Mouse (Mus musculus): Measurements from ENCODE around the gene A730061H03Rik. TPM values are rescaled to one million over a fixed set of nuclear protein-coding genes. Genes with fewer than 3 reads are reported as not detected.

The A730061H03Rik gene
- polyA plus RNA-seq, 1 experiment from 2014 or later: 2.0 TPM

DNA sequence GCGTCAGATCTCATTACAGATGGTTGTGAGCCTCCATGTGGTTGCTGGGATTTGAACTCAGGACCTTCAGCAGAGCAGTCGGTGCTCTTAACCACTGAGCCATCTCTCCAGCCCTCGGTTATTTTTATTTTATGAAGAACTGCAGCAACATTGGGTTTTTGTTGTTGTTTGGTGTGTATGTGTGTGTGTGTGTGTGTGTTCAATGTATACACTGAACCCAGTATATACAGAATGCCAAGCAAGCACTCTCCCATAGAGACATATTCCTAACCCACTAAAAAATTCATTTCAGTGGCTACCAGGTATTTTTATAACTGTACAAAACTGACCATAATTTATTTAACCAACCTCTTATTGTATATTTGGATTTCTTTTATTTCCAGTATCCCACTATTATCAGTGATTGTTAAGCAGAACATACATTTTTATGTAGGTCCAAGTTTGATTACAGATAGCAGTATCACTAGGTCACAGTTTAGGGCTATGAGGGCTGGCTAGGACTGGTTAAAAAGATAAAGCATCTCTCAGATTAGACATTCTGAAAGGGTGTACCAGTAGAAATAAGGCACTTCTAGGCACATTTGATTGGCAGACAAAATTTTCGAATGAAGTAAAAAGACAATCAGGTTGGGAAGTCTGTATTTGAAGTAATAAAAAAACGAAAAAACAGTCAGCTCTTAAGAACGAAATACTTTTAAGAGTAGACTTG is 1.3 kb downstream of the A730061H03Rik start:
- Histone ChIP-seq H3K4me2 (peak overlapping the region; percentile 66), H3K9ac (peak overlapping the region; percentile 87; the same call in 1 of the 2 replicates), H3K4me1 (replicated peaks) (peaks cover 19% of the 10 kb centered on the region), H3K9me3 (no peaks in the 10 kb centered on the region), H3K36me3 (peaks cover 9% of the 10 kb centered on the region), H3K4me3 (peak overlapping the region; percentile 64), H3K27me3 (no peaks in the 10 kb centered on the region), H3K27ac (no peak overlapping the region)
- no peak for ATAC-seq (ENCODE audit: low FRiP score)
- 59% methylated on average over 6 of the region's 6 CpGs for WGBS

DNA sequence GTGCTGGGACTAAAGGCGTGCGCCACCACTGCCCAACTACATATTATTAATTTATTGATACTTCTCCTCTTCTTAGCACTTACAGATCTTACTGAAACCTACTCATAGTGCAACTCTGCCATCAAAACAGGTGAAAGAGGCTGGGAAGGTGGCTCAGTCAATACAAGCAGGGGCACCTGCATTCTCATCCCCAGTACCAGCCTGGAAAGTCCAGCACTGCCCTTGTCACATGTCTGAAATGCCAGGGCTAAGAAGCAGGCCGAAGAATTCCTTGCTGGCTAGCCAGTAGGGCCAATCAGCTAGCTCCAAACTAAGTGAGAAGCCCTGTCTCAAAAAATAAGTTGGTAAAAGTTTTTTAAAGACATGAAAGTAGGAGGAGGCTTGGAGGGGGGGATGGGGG is 2.6 kb downstream of the A730061H03Rik start:
- H3K36me3 ChIP-seq: no peaks in the 10 kb centered on the region
- H3K4me1 ChIP-seq (replicated peaks): peaks cover 19% of the 10 kb centered on the region
- no peak overlapping the region for H3K4me2 ChIP-seq
- H3K9ac ChIP-seq: no peak overlapping the region; the same call in 1 of the 2 replicates
- WGBS: 93% methylated on average over 3 of the region's 3 CpGs
- H3K27me3 ChIP-seq: no peaks in the 10 kb centered on the region
- no peaks in the 10 kb centered on the region for H3K9me3 ChIP-seq
- H3K27ac ChIP-seq: no peak overlapping the region
- no peak for ATAC-seq (ENCODE audit: low FRiP score)
- H3K4me3 ChIP-seq: no peak overlapping the region

DNA sequence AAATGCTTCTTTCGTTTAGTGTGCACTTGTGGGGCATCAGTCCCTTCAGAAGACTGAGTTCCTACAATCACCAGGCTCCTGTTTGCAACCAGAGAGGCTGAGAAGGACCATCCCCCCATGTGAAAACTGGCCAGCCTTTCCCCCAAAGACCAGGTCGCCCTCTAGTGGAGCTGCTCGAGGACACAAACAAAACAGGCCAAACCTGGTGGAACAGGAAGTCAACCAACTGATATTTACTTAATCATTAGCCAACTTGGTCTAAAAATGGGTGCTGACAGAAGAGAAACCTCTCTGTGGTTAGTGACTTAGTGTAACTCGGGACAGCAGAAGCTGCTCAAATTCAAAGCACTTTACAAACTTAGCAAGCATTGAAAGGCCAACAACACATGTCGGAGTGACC is 3.2 kb downstream of the A730061H03Rik start:
- Histone ChIP-seq H3K4me3 (no peak overlapping the region), H3K9ac (no peak overlapping the region), H3K27me3 (no peaks in the 10 kb centered on the region), H3K9me3 (no peaks in the 10 kb centered on the region), H3K36me3 (no peaks in the 10 kb centered on the region), H3K27ac (no peak overlapping the region), H3K4me1 (replicated peaks) (peaks cover 15% of the 10 kb centered on the region), H3K4me2 (no peak overlapping the region)
- 28% methylated on average over 5 of the region's 5 CpGs for WGBS
- ATAC-seq (ENCODE audit: low FRiP score): no peak

DNA sequence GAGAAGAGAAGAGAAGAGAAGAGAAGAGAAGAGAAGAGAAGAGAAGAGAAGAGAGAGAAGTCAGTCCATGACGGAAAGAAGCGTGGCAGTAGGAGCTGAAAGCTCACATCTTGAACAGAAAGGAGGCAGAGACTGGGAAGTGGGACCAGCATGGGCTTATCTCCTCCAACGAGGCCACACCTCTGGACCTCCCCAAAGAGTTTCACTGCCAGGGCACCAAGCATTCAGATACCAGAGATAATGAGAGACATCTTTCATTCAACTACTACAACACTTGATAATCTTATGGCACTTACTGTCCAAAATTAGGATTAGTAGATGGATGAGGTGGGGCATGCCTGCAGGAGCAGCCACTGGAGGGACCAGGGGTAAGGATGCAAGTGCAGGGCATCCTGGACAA is 4.4 kb downstream of the A730061H03Rik start:
- H3K4me1 ChIP-seq (replicated peaks): peaks cover 4% of the 10 kb centered on the region
- no peak for ATAC-seq (ENCODE audit: low FRiP score)
- WGBS: 83% methylated on average over 3 of the region's 3 CpGs

DNA sequence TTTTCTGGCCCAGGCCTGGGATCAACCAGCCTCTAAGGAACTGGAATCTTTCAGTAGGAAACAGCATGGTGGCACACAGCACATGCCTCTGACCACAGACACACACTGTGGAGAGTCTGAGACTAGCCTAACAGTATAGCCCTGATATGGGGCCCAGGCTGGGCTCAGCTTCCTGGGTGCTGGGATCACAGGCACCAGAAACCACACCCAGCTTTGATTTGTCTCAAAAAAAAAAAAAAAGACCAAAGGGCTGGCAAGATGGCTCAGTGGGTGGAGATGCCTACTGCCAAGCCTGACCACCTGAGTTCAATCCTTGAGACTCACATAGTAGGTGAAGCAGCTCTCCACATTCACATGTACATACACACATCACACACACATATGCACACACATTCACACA is 5.6 kb downstream of the A730061H03Rik start:
- H3K9me3 ChIP-seq: no peaks in the 10 kb centered on the region
- H3K36me3 ChIP-seq: 0 out of 2 replicates have a peak, but pooled peaks cover 2% of the 10 kb centered on the region
- no peak overlapping the region for H3K4me3 ChIP-seq
- no peak overlapping the region for H3K9ac ChIP-seq
- no peak overlapping the region for H3K27ac ChIP-seq
- H3K4me1 ChIP-seq (replicated peaks): peaks cover 4% of the 10 kb centered on the region
- H3K4me2 ChIP-seq: no peak overlapping the region
- ATAC-seq (ENCODE audit: low FRiP score): no peak
- no peaks in the 10 kb centered on the region for H3K27me3 ChIP-seq

More for the DNA sequence above, 4.4 kb downstream of the A730061H03Rik start:
- Histone ChIP-seq H3K36me3 (no peaks in the 10 kb centered on the region), H3K9ac (no peak overlapping the region), H3K9me3 (no peaks in the 10 kb centered on the region), H3K4me2 (no peak overlapping the region), H3K27ac (no peak overlapping the region), H3K4me3 (no peak overlapping the region), H3K27me3 (no peaks in the 10 kb centered on the region)

DNA sequence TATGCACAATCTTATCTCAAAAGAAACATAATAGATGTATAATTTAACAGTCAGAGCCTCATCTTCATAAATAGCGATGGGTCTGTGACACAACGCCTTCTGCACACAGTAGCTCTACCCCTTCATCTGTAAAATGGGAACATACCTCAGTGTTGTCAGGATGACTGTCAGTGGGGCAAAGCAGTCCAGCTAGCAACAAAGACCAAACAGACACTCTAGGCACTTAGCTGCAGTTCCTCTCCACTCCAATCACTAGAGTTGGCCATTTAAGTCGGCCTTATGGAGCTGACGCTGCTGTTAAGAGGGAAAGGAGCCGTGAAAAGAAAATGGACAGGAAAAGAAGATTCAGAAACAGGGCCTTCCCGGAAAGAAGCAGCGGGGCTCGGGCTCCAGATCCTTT is 8.4 kb downstream of the A730061H03Rik start:
- WGBS: 90% methylated on average over 8 of the region's 8 CpGs
- Histone ChIP-seq H3K27ac (no peak overlapping the region), H3K9ac (no peak overlapping the region), H3K27me3 (no peaks in the 10 kb centered on the region), H3K4me2 (no peak overlapping the region), H3K4me3 (no peak overlapping the region), H3K4me1 (replicated peaks) (no peaks in the 10 kb centered on the region; the same call in 1 of the 2 replicates), H3K9me3 (no peaks in the 10 kb centered on the region), H3K36me3 (peaks cover 23% of the 10 kb centered on the region)
- ATAC-seq (ENCODE audit: low FRiP score): no peak

DNA sequence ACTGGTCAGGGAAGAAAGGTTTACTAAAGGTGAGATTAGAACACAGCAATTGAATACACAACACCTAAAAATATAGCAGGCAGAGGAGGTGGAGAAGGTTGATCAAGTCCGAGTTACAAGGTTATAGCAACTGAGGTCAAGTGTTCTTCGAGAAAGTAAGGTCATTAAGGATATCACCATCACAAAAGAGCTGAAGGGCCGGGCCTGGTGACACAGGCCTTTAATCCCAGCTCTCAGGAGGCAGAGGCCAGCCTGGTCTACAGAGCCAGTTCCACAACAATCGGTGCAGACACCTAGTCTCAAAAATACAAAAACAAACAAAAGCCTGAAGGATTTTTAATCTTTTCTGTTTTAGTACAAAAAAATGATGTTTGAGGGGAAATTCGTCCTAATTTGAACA is 8.9 kb downstream of the A730061H03Rik start:
- no peaks in the 10 kb centered on the region for H3K4me1 ChIP-seq (replicated peaks)
- no peak overlapping the region for H3K4me2 ChIP-seq
- no peaks in the 10 kb centered on the region for H3K27me3 ChIP-seq
- ATAC-seq (ENCODE audit: low FRiP score): no peak
- WGBS: 68% methylated on average over 5 of the region's 5 CpGs
- H3K9me3 ChIP-seq: no peaks in the 10 kb centered on the region
- H3K36me3 ChIP-seq: peaks cover 26% of the 10 kb centered on the region
- no peak overlapping the region for H3K9ac ChIP-seq
- no peak overlapping the region for H3K27ac ChIP-seq
- H3K4me3 ChIP-seq: no peak overlapping the region

DNA sequence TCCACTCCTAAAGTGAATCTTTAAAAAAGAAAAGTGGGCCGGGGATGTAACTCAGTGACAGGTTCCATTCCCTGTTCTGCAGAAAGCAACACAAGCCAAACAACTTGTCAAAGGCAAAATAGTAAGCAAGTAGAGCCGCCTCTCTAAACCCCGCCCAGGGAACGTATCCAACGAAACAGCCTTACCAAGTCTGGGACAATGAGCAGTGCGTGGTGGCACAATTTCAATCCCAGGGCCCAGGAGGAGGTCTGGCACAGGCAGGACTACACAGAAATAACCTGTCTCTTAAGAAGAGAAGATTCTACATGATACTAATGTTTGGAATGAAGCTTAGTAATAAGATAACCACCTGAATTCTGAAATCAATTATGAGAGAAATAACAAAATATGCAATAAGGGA is 10.0 kb downstream of the A730061H03Rik start:
- no peak for ATAC-seq (ENCODE audit: low FRiP score)
- Histone ChIP-seq H3K4me2 (no peak overlapping the region), H3K9ac (no peak overlapping the region), H3K27ac (no peak overlapping the region), H3K4me3 (no peak overlapping the region), H3K36me3 (peaks cover 31% of the 10 kb centered on the region), H3K27me3 (no peaks in the 10 kb centered on the region), H3K9me3 (no peaks in the 10 kb centered on the region), H3K4me1 (replicated peaks) (no peaks in the 10 kb centered on the region)
- WGBS: 86% methylated on average over 6 of the region's 6 CpGs

DNA sequence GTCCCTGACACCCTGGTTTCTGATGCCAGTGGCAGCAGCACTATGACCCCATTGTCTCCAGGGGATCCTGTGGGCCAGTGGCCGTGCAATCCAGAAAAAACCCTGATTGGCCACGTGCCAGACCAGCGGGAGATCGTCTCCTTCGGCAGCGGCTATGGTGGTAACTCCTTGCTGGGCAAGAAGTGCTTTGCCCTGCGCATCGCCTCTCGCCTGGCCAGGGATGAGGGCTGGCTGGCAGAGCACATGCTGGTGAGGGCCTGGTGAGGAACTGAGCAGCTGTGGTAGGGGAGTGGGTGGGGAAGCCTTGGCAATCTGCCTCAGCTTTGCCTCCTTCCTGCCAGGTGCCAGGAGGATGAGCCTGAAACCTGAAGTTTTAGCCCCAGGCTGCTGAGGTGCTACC is 15.9 kb downstream of the A730061H03Rik start:
- Histone ChIP-seq H3K9ac (peak overlapping the region; percentile 46; the same call in 1 of the 2 replicates), H3K9me3 (no peaks in the 10 kb centered on the region), H3K27me3 (peaks cover 1% of the 10 kb centered on the region; the same call in 1 of the 2 replicates), H3K4me1 (replicated peaks) (peaks cover 39% of the 10 kb centered on the region), H3K36me3 (peaks cover 42% of the 10 kb centered on the region), H3K4me2 (no peak overlapping the region), H3K27ac (no peak overlapping the region), H3K4me3 (no peak overlapping the region)
- 65% methylated on average over 9 of the region's 9 CpGs for WGBS
- ATAC-seq (ENCODE audit: low FRiP score): no peak

DNA sequence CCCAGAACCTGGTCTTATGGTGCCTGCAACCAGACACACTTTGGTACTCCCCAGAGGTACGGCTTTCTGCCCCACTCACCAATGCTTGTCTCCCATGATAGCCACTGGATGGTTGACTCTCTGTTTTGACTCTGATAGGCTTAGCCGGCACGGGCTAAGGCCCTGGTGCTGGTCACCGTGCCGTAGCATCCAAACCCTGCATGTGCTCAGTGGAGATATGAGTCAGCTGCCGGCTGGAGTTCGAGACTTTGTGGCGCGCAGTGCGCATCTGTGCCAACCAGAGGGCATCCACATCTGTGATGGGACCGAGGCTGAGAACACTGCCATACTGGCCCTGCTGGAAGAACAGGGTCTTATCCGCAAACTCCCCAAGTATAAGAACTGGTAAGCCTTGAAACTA is 17.9 kb downstream of the A730061H03Rik start:
- H3K36me3 ChIP-seq: peaks cover 23% of the 10 kb centered on the region
- no peak for ATAC-seq (ENCODE audit: low FRiP score)
- no peak overlapping the region for H3K27ac ChIP-seq
- H3K9ac ChIP-seq: no peak overlapping the region
- peaks cover 39% of the 10 kb centered on the region for H3K4me1 ChIP-seq (replicated peaks)
- 96% methylated on average over 12 of the region's 12 CpGs for WGBS
- no peak overlapping the region for H3K4me3 ChIP-seq
- H3K9me3 ChIP-seq: no peaks in the 10 kb centered on the region
- H3K4me2 ChIP-seq: no peak overlapping the region
- H3K27me3 ChIP-seq: peaks cover 7% of the 10 kb centered on the region; the same call in 1 of the 2 replicates

DNA sequence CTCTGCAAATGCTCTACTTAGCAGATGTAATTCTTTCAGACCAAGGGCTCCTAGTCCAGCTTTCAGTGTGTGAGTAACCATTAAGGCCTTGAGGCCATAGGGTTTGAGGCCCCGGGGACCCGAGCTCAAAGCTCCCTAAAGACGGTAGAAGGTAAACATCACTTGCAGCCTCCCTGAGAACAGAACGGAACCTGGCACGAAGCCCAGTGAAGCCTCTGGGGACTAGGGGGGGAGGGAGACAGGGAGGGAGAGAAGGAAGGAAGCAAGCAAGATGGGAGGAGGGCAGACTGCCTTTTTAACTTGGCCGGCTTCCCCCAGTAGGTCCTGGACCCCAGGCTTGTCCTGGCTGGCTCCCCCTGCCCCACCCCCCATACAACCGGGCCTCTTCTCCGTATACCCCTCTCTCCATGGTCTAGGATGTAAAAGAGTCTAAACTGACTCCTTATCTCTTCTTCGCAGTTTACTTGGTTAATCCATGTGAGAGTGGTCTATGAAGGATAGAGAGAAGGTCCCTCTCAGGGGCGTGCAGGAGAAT is 19.4 kb downstream of the A730061H03Rik start:
- no peaks in the 10 kb centered on the region for H3K9me3 ChIP-seq
- peak overlapping the region; percentile 89 for H3K4me2 ChIP-seq
- H3K4me1 ChIP-seq (replicated peaks): peaks cover 39% of the 10 kb centered on the region
- ATAC-seq (ENCODE audit: low FRiP score): peak; percentile 37
- peaks cover 7% of the 10 kb centered on the region; the same call in 1 of the 2 replicates for H3K27me3 ChIP-seq
- peak overlapping the region; percentile 56 for H3K4me3 ChIP-seq
- 10% methylated on average over 9 of the region's 10 CpGs for WGBS
- H3K9ac ChIP-seq: peak overlapping the region; percentile 79
- H3K36me3 ChIP-seq: peaks cover 18% of the 10 kb centered on the region
- H3K27ac ChIP-seq: peak overlapping the region; percentile 92

DNA sequence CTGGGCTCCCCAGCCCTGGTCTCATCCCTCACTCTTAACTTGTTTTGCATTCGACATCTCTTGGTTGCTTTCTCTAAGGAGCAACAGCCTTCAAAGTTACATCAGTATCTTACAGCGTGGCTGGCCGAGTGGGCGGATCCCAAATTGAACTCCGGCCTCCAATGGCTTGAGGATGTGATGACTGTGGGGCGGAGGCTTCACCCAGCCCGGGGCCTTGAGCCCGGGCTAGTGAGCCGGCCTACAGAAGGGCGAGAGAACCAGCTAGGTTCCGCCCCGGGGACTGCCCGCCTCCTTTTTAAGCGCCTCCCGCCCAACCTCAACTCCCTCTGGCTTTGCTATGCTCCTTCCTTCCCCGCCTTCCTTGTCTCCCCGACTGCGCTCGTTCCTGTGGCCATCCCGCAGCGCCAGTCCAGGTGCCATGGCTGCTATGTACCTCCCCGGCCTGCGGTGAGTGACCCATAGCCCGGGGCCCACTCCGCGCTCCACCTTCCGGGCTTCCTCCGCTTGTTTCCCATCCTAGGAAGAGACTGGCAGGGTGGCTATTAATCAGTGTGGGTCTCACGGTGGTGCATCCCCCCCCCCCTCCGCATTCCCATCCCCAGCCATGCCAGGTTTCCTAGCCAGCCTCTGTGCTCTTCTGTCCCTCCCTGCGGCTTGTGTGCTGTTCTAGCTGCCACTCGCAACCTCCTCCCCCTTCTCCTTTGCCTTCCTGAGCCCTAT is 20.0 kb downstream of the A730061H03Rik start, which contains the start of gene Pck2:
TSS of gene Pck2 (plus strand) at position 200 of the 720 bp plus-strand sequence.
- peak; percentile 89 for ATAC-seq (ENCODE audit: low FRiP score)
- peaks cover 7% of the 10 kb centered on the region; the same call in 1 of the 2 replicates for H3K27me3 ChIP-seq
- peak within 1 kb of the TSS; percentile 56 for H3K4me3 ChIP-seq
- under 1% methylated on average over 32 of the region's 32 CpGs for WGBS
- peak within 1 kb of the TSS; percentile 92 for H3K27ac ChIP-seq
- peak within 1 kb of the TSS; percentile 89 for H3K4me2 ChIP-seq
- H3K4me1 ChIP-seq (replicated peaks): peaks cover 39% of the 10 kb centered on the region
- H3K9me3 ChIP-seq: no peaks in the 10 kb centered on the region
- peaks cover 15% of the 10 kb centered on the region for H3K36me3 ChIP-seq
- H3K9ac ChIP-seq: peak within 1 kb of the TSS; percentile 79
